Mouse (Mus musculus): ENCODE measurements around the gene Hlf. TPM values are rescaled to one million over a fixed set of nuclear protein-coding genes. Genes with fewer than 3 reads are reported as not detected.
A peak's percentile ranks its signal among the peaks of the same experiment; 100 is the strongest.

Hlf gene
- polyA plus RNA-seq, 1 experiment from 2014 or later: 3.1 TPM

GRCm38 (mm10) chr11:90369115-90369514, 21.6 kb downstream of the Hlf start:
- WGBS: 28% methylated on average over 7 of the region's 7 CpGs
- Histone ChIP-seq H3K4me3 (no peak overlapping the region), H3K27me3 (no peaks in the 10 kb centered on the region), H3K9me3 (no peaks in the 10 kb centered on the region), H3K4me1 (peaks cover 40% of the 10 kb centered on the region), H3K36me3 (no peaks in the 10 kb centered on the region), H3K27ac (peak overlapping the region; percentile 83), H3K9ac (no peak overlapping the region), H3K4me2 (peak overlapping the region; percentile 10; the same call in 1 of the 2 replicates)
- no peak for ATAC-seq (ENCODE audit: insufficient number of reproducible peaks, low FRiP score, low TSS enrichment, low read depth)

- no peaks in the 10 kb centered on the region for H3K36me3 ChIP-seq
- H3K27me3 ChIP-seq: no peaks in the 10 kb centered on the region
- peak overlapping the region; percentile 83; the same call in 1 of the 2 replicates for H3K27ac ChIP-seq
- H3K9me3 ChIP-seq: no peaks in the 10 kb centered on the region
- no peak overlapping the region for H3K4me3 ChIP-seq
- no peak for ATAC-seq (ENCODE audit: insufficient number of reproducible peaks, low FRiP score, low TSS enrichment, low read depth)
- H3K9ac ChIP-seq: no peak overlapping the region
- WGBS: 60% methylated on average over 14 of the region's 14 CpGs
- H3K4me2 ChIP-seq: no peak overlapping the region
- peaks cover 40% of the 10 kb centered on the region for H3K4me1 ChIP-seq
These were observed 22.5 kb downstream of the Hlf start for GRCm38 (mm10) chr11:90367894-90368860.

GRCm38 (mm10) chr11:90364865-90365264, 25.8 kb downstream of the Hlf start:
- Histone ChIP-seq H3K4me2 (no peak overlapping the region), H3K27ac (peak overlapping the region; percentile 63), H3K9ac (no peak overlapping the region), H3K36me3 (no peaks in the 10 kb centered on the region), H3K4me1 (peaks cover 20% of the 10 kb centered on the region), H3K9me3 (no peaks in the 10 kb centered on the region), H3K27me3 (no peaks in the 10 kb centered on the region), H3K4me3 (no peak overlapping the region)
- WGBS: 49% methylated on average over 7 of the region's 7 CpGs
- ATAC-seq (ENCODE audit: insufficient number of reproducible peaks, low FRiP score, low TSS enrichment, low read depth): no peak

GRCm38 (mm10) chr11:90363821-90364497, 26.7 kb downstream of the Hlf start:
- no peak overlapping the region for H3K4me2 ChIP-seq
- H3K36me3 ChIP-seq: no peaks in the 10 kb centered on the region
- no peak for ATAC-seq (ENCODE audit: insufficient number of reproducible peaks, low FRiP score, low TSS enrichment, low read depth)
- H3K27ac ChIP-seq: no peak overlapping the region
- H3K27me3 ChIP-seq: no peaks in the 10 kb centered on the region
- no peak overlapping the region for H3K4me3 ChIP-seq
- no peak overlapping the region for H3K9ac ChIP-seq
- WGBS: 91% methylated on average over 10 of the region's 10 CpGs
- peaks cover 11% of the 10 kb centered on the region for H3K4me1 ChIP-seq
- H3K9me3 ChIP-seq: no peaks in the 10 kb centered on the region

- no peaks in the 10 kb centered on the region for H3K36me3 ChIP-seq
- H3K27ac ChIP-seq: no peak overlapping the region
- no peak overlapping the region for H3K4me3 ChIP-seq
- no peaks in the 10 kb centered on the region for H3K9me3 ChIP-seq
- H3K9ac ChIP-seq: no peak overlapping the region
- H3K4me1 ChIP-seq: peaks cover 7% of the 10 kb centered on the region
- H3K27me3 ChIP-seq: no peaks in the 10 kb centered on the region
- no peak overlapping the region for H3K4me2 ChIP-seq
- WGBS: 43% methylated on average over 3 of the region's 3 CpGs
- no peak for ATAC-seq (ENCODE audit: insufficient number of reproducible peaks, low FRiP score, low TSS enrichment, low read depth)
These were observed 27.3 kb downstream of the Hlf start for GRCm38 (mm10) chr11:90363406-90363805.

GRCm38 (mm10) chr11:90360536-90360935, 30.2 kb downstream of the Hlf start:
- Histone ChIP-seq H3K27ac (no peak overlapping the region), H3K9me3 (no peaks in the 10 kb centered on the region), H3K4me1 (peaks cover 30% of the 10 kb centered on the region), H3K36me3 (no peaks in the 10 kb centered on the region), H3K4me3 (no peak overlapping the region), H3K4me2 (no peak overlapping the region), H3K9ac (no peak overlapping the region), H3K27me3 (no peaks in the 10 kb centered on the region)
- no peak for ATAC-seq (ENCODE audit: insufficient number of reproducible peaks, low FRiP score, low TSS enrichment, low read depth)
- WGBS: 96% methylated on average over 5 of the region's 5 CpGs

GRCm38 (mm10) chr11:90358063-90358462, 32.6 kb downstream of the Hlf start:
- no peak overlapping the region for H3K9ac ChIP-seq
- H3K9me3 ChIP-seq: no peaks in the 10 kb centered on the region
- H3K27ac ChIP-seq: 0 out of 2 replicates have a peak overlapping the region, but pooled peaks have one; percentile 7
- H3K4me2 ChIP-seq: no peak overlapping the region
- WGBS: 47% methylated on average over 8 of the region's 8 CpGs
- no peak for ATAC-seq (ENCODE audit: insufficient number of reproducible peaks, low FRiP score, low TSS enrichment, low read depth)
- H3K4me1 ChIP-seq: peaks cover 35% of the 10 kb centered on the region
- no peaks in the 10 kb centered on the region for H3K27me3 ChIP-seq
- no peak overlapping the region for H3K4me3 ChIP-seq
- no peaks in the 10 kb centered on the region for H3K36me3 ChIP-seq

GRCm38 (mm10) chr11:90357371-90357770, 33.3 kb downstream of the Hlf start:
- no peaks in the 10 kb centered on the region for H3K9me3 ChIP-seq
- H3K4me3 ChIP-seq: no peak overlapping the region
- H3K9ac ChIP-seq: no peak overlapping the region
- no peaks in the 10 kb centered on the region for H3K27me3 ChIP-seq
- peak overlapping the region; percentile 13; the same call in 1 of the 2 replicates for H3K27ac ChIP-seq
- H3K4me2 ChIP-seq: no peak overlapping the region
- peaks cover 35% of the 10 kb centered on the region for H3K4me1 ChIP-seq
- no peak for ATAC-seq (ENCODE audit: insufficient number of reproducible peaks, low FRiP score, low TSS enrichment, low read depth)
- WGBS: 76% methylated on average over 7 of the region's 7 CpGs
- H3K36me3 ChIP-seq: no peaks in the 10 kb centered on the region

- ATAC-seq (ENCODE audit: insufficient number of reproducible peaks, low FRiP score, low TSS enrichment, low read depth): no peak
These were observed 34.0 kb downstream of the Hlf start for GRCm38 (mm10) chr11:90356495-90357304.

GRCm38 (mm10) chr11:90356036-90356435, 34.7 kb downstream of the Hlf start:
- no peak overlapping the region for H3K4me2 ChIP-seq
- peaks cover 35% of the 10 kb centered on the region for H3K4me1 ChIP-seq

More at GRCm38 (mm10) chr11:90356495-90357304, 34.0 kb downstream of the Hlf start:
- no peak overlapping the region for H3K4me2 ChIP-seq
- no peak overlapping the region for H3K4me3 ChIP-seq
- H3K36me3 ChIP-seq: no peaks in the 10 kb centered on the region
- H3K9ac ChIP-seq: no peak overlapping the region
- WGBS: 20% methylated on average over 9 of the region's 9 CpGs
- peaks cover 35% of the 10 kb centered on the region for H3K4me1 ChIP-seq
- no peak overlapping the region for H3K27ac ChIP-seq
- no peaks in the 10 kb centered on the region for H3K27me3 ChIP-seq
- H3K9me3 ChIP-seq: no peaks in the 10 kb centered on the region

GRCm38 (mm10) chr11:90355270-90355681, 35.4 kb downstream of the Hlf start:
- ATAC-seq (ENCODE audit: insufficient number of reproducible peaks, low FRiP score, low TSS enrichment, low read depth): peak; percentile 12; the same call in 1 of the 2 replicates
- 28% methylated on average over 7 of the region's 7 CpGs for WGBS
- H3K4me3 ChIP-seq: no peak overlapping the region
- peak overlapping the region; percentile 33; the same call in 1 of the 2 replicates for H3K27ac ChIP-seq
- no peaks in the 10 kb centered on the region for H3K36me3 ChIP-seq
- H3K9me3 ChIP-seq: no peaks in the 10 kb centered on the region
- no peak overlapping the region for H3K4me2 ChIP-seq
- H3K4me1 ChIP-seq: peaks cover 35% of the 10 kb centered on the region
- no peaks in the 10 kb centered on the region for H3K27me3 ChIP-seq
- no peak overlapping the region for H3K9ac ChIP-seq

More at GRCm38 (mm10) chr11:90356036-90356435, 34.7 kb downstream of the Hlf start:
- H3K27ac ChIP-seq: 0 out of 2 replicates have a peak overlapping the region, but pooled peaks have one; percentile 33
- no peaks in the 10 kb centered on the region for H3K27me3 ChIP-seq
- H3K36me3 ChIP-seq: no peaks in the 10 kb centered on the region
- no peak overlapping the region for H3K9ac ChIP-seq
- no peak for ATAC-seq (ENCODE audit: insufficient number of reproducible peaks, low FRiP score, low TSS enrichment, low read depth)
- WGBS: 16% methylated on average over 3 of the region's 3 CpGs
- no peak overlapping the region for H3K4me3 ChIP-seq
- no peaks in the 10 kb centered on the region for H3K9me3 ChIP-seq
